Mouse (Mus musculus) spleen, adult 2 months (tissue): ENCODE results near the gene B4galt7.

Source experiments
- CTCF ChIP-seq: fragments of 200-500 bp; IDR thresholded peaks from 2 replicates; pipeline ENCODE4 v1.5.1; 2011; ENCODE audit warnings: mild to moderate bottlenecking, inconsistent platforms; ENCODE audit not compliant: insufficient read depth, insufficient read length, insufficient replicate concordance; ENCODE audit errors: extremely low read depth
- POLR2A ChIP-seq: fragments of 200-500 bp; IDR thresholded peaks from 2 replicates; pipeline ENCODE4 v1.6.1; 2011; ENCODE audit warnings: low read depth, low read length, inconsistent platforms

GRCm38 (mm10) chr13:55574321-55574720 lies 25.4 kb upstream of the B4galt7 start:
- TF ChIP-seq POLR2A: no peak
- no peak for TF ChIP-seq CTCF
